Mouse (Mus musculus): ENCODE measurements around the gene 2210011C24Rik. TPM values are rescaled to one million over a fixed set of nuclear protein-coding genes. Genes with fewer than 3 reads are reported as not detected.

The 2210011C24Rik gene
- total RNA-seq (2021) = 1 to 10 TPM in 1 of 2 experiments, under 1 TPM in 1; 0.52 to 1.2 TPM

- DNase-seq = no peak
Measured at GRCm38 (mm10) chr8:84011705-84012498, at the start of gene 2210011C24Rik. TSS of gene 2210011C24Rik (minus strand) at chr8:84012171.

GRCm38 (mm10) chr8:84060245-84060644 is 48.3 kb upstream of the 2210011C24Rik start:
- no peak for DNase-seq

- DNase-seq = no peak
Measured at GRCm38 (mm10) chr8:84059226-84059625, 47.3 kb upstream of the 2210011C24Rik start.

- DNase-seq = no peak
Measured at GRCm38 (mm10) chr8:84057827-84058226, 45.9 kb upstream of the 2210011C24Rik start.

GRCm38 (mm10) chr8:84053229-84053628 is 41.3 kb upstream of the 2210011C24Rik start:
- no peak for DNase-seq

- DNase-seq = no peak
Measured at GRCm38 (mm10) chr8:84052746-84053145, 40.8 kb upstream of the 2210011C24Rik start.

GRCm38 (mm10) chr8:84048171-84048570 is 36.2 kb upstream of the 2210011C24Rik start:
- no peak for DNase-seq

- no peak for DNase-seq
Measured at GRCm38 (mm10) chr8:84046505-84046904, 34.5 kb upstream of the 2210011C24Rik start.

- no peak for DNase-seq
Measured at GRCm38 (mm10) chr8:84044900-84045299, 32.9 kb upstream of the 2210011C24Rik start, which contains the start of gene Rln3. TSS of gene Rln3 (minus strand) at chr8:84045000.

GRCm38 (mm10) chr8:84044103-84044502 is 32.1 kb upstream of the 2210011C24Rik start:
- no peak for DNase-seq

GRCm38 (mm10) chr8:84042948-84043342 is 31.0 kb upstream of the 2210011C24Rik start:
- no peak for DNase-seq

GRCm38 (mm10) chr8:84042066-84042947 is 30.3 kb upstream of the 2210011C24Rik start, which contains the start of gene Il27ra:
TSS of gene Il27ra (minus strand) at chr8:84042589.
- DNase-seq = peak; percentile 27 to 29

GRCm38 (mm10) chr8:84039050-84039449 is 27.1 kb upstream of the 2210011C24Rik start:
- DNase-seq = peak; percentile 68 to 71

GRCm38 (mm10) chr8:84038015-84038414 is 26.0 kb upstream of the 2210011C24Rik start:
- DNase-seq = no peak

GRCm38 (mm10) chr8:84032777-84033176 is 20.8 kb upstream of the 2210011C24Rik start:
- no peak for DNase-seq

GRCm38 (mm10) chr8:84029272-84029671 is 17.3 kb upstream of the 2210011C24Rik start:
- DNase-seq = no peak

GRCm38 (mm10) chr8:84027449-84027848 is 15.5 kb upstream of the 2210011C24Rik start:
- DNase-seq = no peak

- DNase-seq = no peak
Measured at GRCm38 (mm10) chr8:84025863-84026262, 13.9 kb upstream of the 2210011C24Rik start.

- no peak for DNase-seq
Measured at GRCm38 (mm10) chr8:84024171-84024570, 12.2 kb upstream of the 2210011C24Rik start.

GRCm38 (mm10) chr8:84023631-84024030 is 11.7 kb upstream of the 2210011C24Rik start:
- no peak for DNase-seq

- no peak for DNase-seq
Measured at GRCm38 (mm10) chr8:84023085-84023484, 11.1 kb upstream of the 2210011C24Rik start.

GRCm38 (mm10) chr8:84021569-84021968 is 9.6 kb upstream of the 2210011C24Rik start:
- no peak for DNase-seq

- no peak for DNase-seq
Measured at GRCm38 (mm10) chr8:84021096-84021495, 9.1 kb upstream of the 2210011C24Rik start, which contains the start of gene Palm3. TSS of gene Palm3 (plus strand) at chr8:84021471.
